Mouse (Mus musculus) bone marrow macrophage, adult 2 months (primary cell): ENCODE measurements around the gene Ptgfrn.

Experiments
- CTCF ChIP-seq: IDR thresholded peaks from 2 replicates; pipeline ENCODE4 v1.5.1; 2012; ENCODE audit warnings: low read depth, mild to moderate bottlenecking, low read length, moderate library complexity
- POLR2A ChIP-seq: IDR thresholded peaks from 2 replicates; pipeline ENCODE4 v1.6.1; 2012; ENCODE audit warnings: mild to moderate bottlenecking, low read depth, low read length, borderline replicate concordance

GRCm38 (mm10) chr3:101066175-101066574 is 43.9 kb downstream of the Ptgfrn start:
- TF ChIP-seq POLR2A = no peak
- TF ChIP-seq CTCF = no peak
